Mouse (Mus musculus): ENCODE results near the gene Zswim3. TPM values are rescaled to one million over a fixed set of nuclear protein-coding genes. Genes with fewer than 3 reads are reported as not detected.

Zswim3 gene
- polyA plus RNA-seq, 1 experiment: 2.6 TPM

- Histone ChIP-seq H3K4me1 (ENCODE audit: control insufficient read depth, insufficient read depth, insufficient read length, low read length) (peaks cover 7% of the 10 kb centered on the region; the same call in 1 of the 2 replicates), H3K27ac (ENCODE audit: insufficient read depth, low read depth, low read length) (no peak overlapping the region), H3K4me3 (ENCODE audit: low read depth, low read length) (no peak overlapping the region), H3K36me3 (ENCODE audit: control insufficient read depth, insufficient read depth, low read length) (peaks cover 20% of the 10 kb centered on the region), H3K27me3 (ENCODE audit: control insufficient read depth, insufficient read depth, low read length) (no peaks in the 10 kb centered on the region)
- WGBS: 75% methylated on average over 10 of the region's 10 CpGs
- no peak for TF ChIP-seq CTCF (IDR thresholded peaks at IDR 0.05; ENCODE audit: extremely low read depth, insufficient read length, insufficient replicate concordance, low read depth, low read length)
- no peak for TF ChIP-seq POLR2A (IDR thresholded peaks at IDR 0.05; ENCODE audit: low read depth, low read length)
These were observed 17.1 kb upstream of the Zswim3 start for GRCm38 (mm10) chr2:164787779-164788178.

DNA sequence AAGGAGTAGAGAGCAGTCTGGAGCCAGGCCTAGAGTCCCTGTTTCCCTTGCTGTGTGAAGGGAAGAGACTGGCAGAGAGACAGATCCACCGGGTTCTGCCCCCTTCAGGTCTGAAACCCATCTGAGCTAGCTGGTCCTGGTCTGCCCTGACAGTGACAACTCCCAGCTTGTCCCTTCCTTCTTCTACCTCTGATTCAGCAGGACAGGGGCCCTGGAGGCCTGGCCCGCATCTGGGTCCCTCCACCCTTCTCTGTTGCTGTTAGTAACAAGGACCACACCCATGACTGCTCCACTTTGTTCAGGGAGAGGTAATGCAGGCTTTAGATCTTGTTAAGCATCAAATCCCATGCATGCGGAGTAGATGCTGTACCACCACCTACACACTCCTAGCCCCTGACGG is 16.5 kb upstream of the Zswim3 start:
- peaks cover 25% of the 10 kb centered on the region for H3K36me3 ChIP-seq (ENCODE audit: control insufficient read depth, insufficient read depth, low read length)
- no peaks in the 10 kb centered on the region for H3K27me3 ChIP-seq (ENCODE audit: control insufficient read depth, insufficient read depth, low read length)
- peaks cover 7% of the 10 kb centered on the region; the same call in 1 of the 2 replicates for H3K4me1 ChIP-seq (ENCODE audit: control insufficient read depth, insufficient read depth, insufficient read length, low read length)
- TF ChIP-seq POLR2A (IDR thresholded peaks at IDR 0.05; ENCODE audit: low read depth, low read length) (no peak), CTCF (IDR thresholded peaks at IDR 0.05; ENCODE audit: extremely low read depth, insufficient read length, insufficient replicate concordance, low read depth, low read length) (no peak)
- H3K4me3 ChIP-seq (ENCODE audit: low read depth, low read length): no peak overlapping the region
- H3K27ac ChIP-seq (ENCODE audit: insufficient read depth, low read depth, low read length): no peak overlapping the region
- WGBS: 80% methylated on average over 4 of the region's 4 CpGs

- Histone ChIP-seq H3K4me3 (ENCODE audit: low read depth, low read length) (no peak overlapping the region), H3K27me3 (ENCODE audit: control insufficient read depth, insufficient read depth, low read length) (no peaks in the 10 kb centered on the region), H3K36me3 (ENCODE audit: control insufficient read depth, insufficient read depth, low read length) (peaks cover 39% of the 10 kb centered on the region), H3K4me1 (ENCODE audit: control insufficient read depth, insufficient read depth, insufficient read length, low read length) (peaks cover 4% of the 10 kb centered on the region; the same call in 1 of the 2 replicates), H3K27ac (ENCODE audit: insufficient read depth, low read depth, low read length) (no peak overlapping the region)
- TF ChIP-seq POLR2A (IDR thresholded peaks at IDR 0.05; ENCODE audit: low read depth, low read length): no peak
- TF ChIP-seq CTCF (IDR thresholded peaks at IDR 0.05; ENCODE audit: extremely low read depth, insufficient read length, insufficient replicate concordance, low read depth, low read length): no peak
- 64% methylated on average over 4 of the region's 4 CpGs for WGBS
These were observed 14.4 kb upstream of the Zswim3 start for GRCm38 (mm10) chr2:164790451-164790850.

DNA sequence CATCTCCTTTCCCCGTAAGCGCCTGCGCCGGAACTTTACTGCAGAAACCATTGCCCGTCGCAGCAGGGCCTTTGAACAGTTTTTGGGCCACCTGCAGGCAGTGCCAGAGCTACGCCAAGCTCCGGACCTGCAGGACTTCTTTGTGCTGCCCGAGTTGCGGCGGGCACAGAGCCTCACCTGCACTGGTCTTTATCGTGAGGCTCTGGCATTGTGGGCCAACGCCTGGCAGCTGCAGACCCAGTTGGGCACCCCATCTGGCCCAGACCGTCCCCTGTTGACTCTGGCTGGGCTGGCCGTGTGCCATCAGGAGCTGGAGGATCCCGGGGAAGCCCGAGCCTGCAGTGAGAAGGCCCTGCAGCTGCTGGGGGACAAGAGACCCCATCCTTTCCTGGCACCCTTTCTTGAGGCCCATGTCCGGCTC is 13.0 kb upstream of the Zswim3 start:
- Histone ChIP-seq H3K27ac (ENCODE audit: insufficient read depth, low read depth, low read length) (no peak overlapping the region), H3K4me1 (ENCODE audit: control insufficient read depth, insufficient read depth, insufficient read length, low read length) (no peaks in the 10 kb centered on the region), H3K36me3 (ENCODE audit: control insufficient read depth, insufficient read depth, low read length) (peaks cover 52% of the 10 kb centered on the region), H3K27me3 (ENCODE audit: control insufficient read depth, insufficient read depth, low read length) (no peaks in the 10 kb centered on the region), H3K4me3 (ENCODE audit: low read depth, low read length) (no peak overlapping the region)
- 87% methylated on average over 18 of the region's 18 CpGs for WGBS
- TF ChIP-seq POLR2A (IDR thresholded peaks at IDR 0.05; ENCODE audit: low read depth, low read length): no peak
- TF ChIP-seq CTCF (IDR thresholded peaks at IDR 0.05; ENCODE audit: extremely low read depth, insufficient read length, insufficient replicate concordance, low read depth, low read length): no peak

- no peak overlapping the region for H3K27ac ChIP-seq (ENCODE audit: insufficient read depth, low read depth, low read length)
- H3K4me1 ChIP-seq (ENCODE audit: control insufficient read depth, insufficient read depth, insufficient read length, low read length): no peaks in the 10 kb centered on the region
- WGBS: 87% methylated on average over 12 of the region's 12 CpGs
- peaks cover 57% of the 10 kb centered on the region for H3K36me3 ChIP-seq (ENCODE audit: control insufficient read depth, insufficient read depth, low read length)
- no peak for TF ChIP-seq POLR2A (IDR thresholded peaks at IDR 0.05; ENCODE audit: low read depth, low read length)
- peak; percentile 5; the same call in 1 of the 2 replicates for TF ChIP-seq CTCF (IDR thresholded peaks at IDR 0.05; ENCODE audit: extremely low read depth, insufficient read length, insufficient replicate concordance, low read depth, low read length)
- no peaks in the 10 kb centered on the region for H3K27me3 ChIP-seq (ENCODE audit: control insufficient read depth, insufficient read depth, low read length)
- no peak overlapping the region for H3K4me3 ChIP-seq (ENCODE audit: low read depth, low read length)
These were observed 12.3 kb upstream of the Zswim3 start for GRCm38 (mm10) chr2:164792400-164793190.

DNA sequence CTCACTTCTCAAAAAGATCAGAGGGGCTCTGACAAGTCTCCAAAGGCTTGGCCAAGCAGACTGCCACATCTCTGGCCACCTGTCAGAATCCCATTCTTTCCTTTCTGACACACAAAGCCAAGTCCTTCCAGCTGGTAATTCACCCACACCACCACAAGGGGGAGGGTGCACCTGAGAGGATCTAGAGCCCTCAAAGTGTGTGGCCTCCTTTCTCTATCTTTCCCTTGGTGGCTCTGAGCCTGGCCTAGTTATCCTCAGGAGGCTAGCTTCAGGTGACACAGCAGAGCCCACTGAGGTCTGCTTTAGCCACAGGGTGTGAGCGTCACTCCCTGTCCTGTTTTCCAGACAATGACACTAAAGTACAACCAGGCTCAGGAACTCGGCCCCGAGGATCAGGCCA is 11.7 kb upstream of the Zswim3 start:
- Histone ChIP-seq H3K4me1 (ENCODE audit: control insufficient read depth, insufficient read depth, insufficient read length, low read length) (no peaks in the 10 kb centered on the region), H3K27me3 (ENCODE audit: control insufficient read depth, insufficient read depth, low read length) (no peaks in the 10 kb centered on the region), H3K4me3 (ENCODE audit: low read depth, low read length) (no peak overlapping the region), H3K27ac (ENCODE audit: insufficient read depth, low read depth, low read length) (no peak overlapping the region), H3K36me3 (ENCODE audit: control insufficient read depth, insufficient read depth, low read length) (peaks cover 61% of the 10 kb centered on the region)
- WGBS: 74% methylated on average over 3 of the region's 3 CpGs
- TF ChIP-seq CTCF (IDR thresholded peaks at IDR 0.05; ENCODE audit: extremely low read depth, insufficient read length, insufficient replicate concordance, low read depth, low read length) (peak; percentile 66; the same call in 1 of the 2 replicates), POLR2A (IDR thresholded peaks at IDR 0.05; ENCODE audit: low read depth, low read length) (no peak)

- H3K36me3 ChIP-seq (ENCODE audit: control insufficient read depth, insufficient read depth, low read length): peaks cover 62% of the 10 kb centered on the region
- TF ChIP-seq CTCF (IDR thresholded peaks at IDR 0.05; ENCODE audit: extremely low read depth, insufficient read length, insufficient replicate concordance, low read depth, low read length): no peak
- TF ChIP-seq POLR2A (IDR thresholded peaks at IDR 0.05; ENCODE audit: low read depth, low read length): no peak
- WGBS: 93% methylated on average over 2 of the region's 2 CpGs
These were observed 11.1 kb upstream of the Zswim3 start for GRCm38 (mm10) chr2:164793772-164794171.

More at GRCm38 (mm10) chr2:164793772-164794171, 11.1 kb upstream of the Zswim3 start:
- Histone ChIP-seq H3K4me3 (ENCODE audit: low read depth, low read length) (no peak overlapping the region), H3K27ac (ENCODE audit: insufficient read depth, low read depth, low read length) (no peak overlapping the region), H3K4me1 (ENCODE audit: control insufficient read depth, insufficient read depth, insufficient read length, low read length) (no peaks in the 10 kb centered on the region), H3K27me3 (ENCODE audit: control insufficient read depth, insufficient read depth, low read length) (no peaks in the 10 kb centered on the region)

Measured in small intestine, adult 2 months (tissue).